Mouse (Mus musculus): ENCODE results near the gene Gli2.

GRCm38 (mm10) chr1:119025647-119026358 is 27.6 kb downstream of the Gli2 start:
- TF ChIP-seq E2F4 (IDR thresholded peaks at IDR 0.05; ENCODE audit: insufficient read depth) (no peak), MYOD1 (IDR thresholded peaks at IDR 0.05; ENCODE audit: control insufficient read depth in 1 of 3, insufficient read length in 2 of 3, low read depth in 2 of 3) (no peak), MAX (IDR thresholded peaks at IDR 0.05; ENCODE audit: low read depth) (no peak), POLR2A (IDR thresholded peaks at IDR 0.05; ENCODE audit: insufficient read length, low read depth) (no peak), CEBPB (IDR thresholded peaks at IDR 0.05; ENCODE audit: insufficient read depth, poor library complexity, severe bottlenecking) (no peak), TCF12 (IDR thresholded peaks at IDR 0.05; ENCODE audit: insufficient read depth, poor library complexity, severe bottlenecking) (no peak), REST (IDR thresholded peaks at IDR 0.05; ENCODE audit: insufficient read depth, insufficient read length) (no peak)

Data from myocyte (in vitro differentiated cells).